Mouse (Mus musculus): Measurements from ENCODE around the gene Zmym4.

DNA sequence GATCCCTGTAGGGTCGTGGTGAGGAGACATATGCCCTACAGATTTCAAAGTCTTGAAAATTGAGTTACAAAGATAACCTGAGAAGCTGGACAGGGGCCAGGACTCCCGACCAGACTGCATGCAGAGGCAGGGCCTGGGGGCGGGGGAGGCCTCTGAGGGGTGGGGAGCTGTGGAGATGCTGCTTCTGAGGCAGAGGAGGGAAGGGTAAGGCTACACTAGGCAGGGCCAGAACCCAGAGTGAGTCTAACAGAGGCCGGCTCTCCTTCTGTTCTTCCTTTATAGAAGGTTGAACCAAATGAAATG lies 117.2 kb downstream of the Zmym4 start:
- no peak for TF ChIP-seq POLR2A (IDR thresholded peaks at IDR 0.05; ENCODE audit: control insufficient read depth, low read depth, low read length)
- TF ChIP-seq CTCF (IDR thresholded peaks at IDR 0.05; ENCODE audit: control insufficient read depth, insufficient read depth, insufficient replicate concordance, low read depth, low read length), result no peak

Measured in testis, adult 2 months (tissue).